Mouse (Mus musculus) forebrain, embryonic 16.5 days (tissue): Measurements from ENCODE around the gene Tuba1c. TPM values are rescaled to one million over a fixed set of nuclear protein-coding genes. Genes with fewer than 3 reads are reported as not detected.

ENCODE experiments used
- ATAC-seq: fragments of 200-750 bp; cut with Nextera tagmentation; 2 replicates; pipeline ENCODE4 v1.8.0; 2017; ENCODE audit warnings: mild to moderate bottlenecking, moderate library complexity
- H3K27ac ChIP-seq: fragments of 300-500 bp; sonication (generic); 2 replicates; pipeline ENCODE4 v1.5.1; 2014; ENCODE audit warnings: low read length, control low read depth
- H3K27me3 ChIP-seq: fragments of 300-500 bp; sonication (generic); replicated peaks from 2 replicates; pipeline ENCODE4 v1.6.1; 2014; ENCODE audit warnings: low read length; ENCODE audit not compliant: control insufficient read depth, insufficient read depth
- H3K36me3 ChIP-seq: fragments of 300-500 bp; sonication (generic); 2 replicates; pipeline ENCODE4 v1.6.1; 2014; ENCODE audit not compliant: control insufficient read depth, insufficient read depth
- H3K4me1 ChIP-seq: fragments of 300-500 bp; sonication (generic); replicated peaks from 2 replicates; pipeline ENCODE4 v1.6.1; 2014; ENCODE audit warnings: low read length; ENCODE audit not compliant: control insufficient read depth, insufficient read depth
- H3K4me2 ChIP-seq: fragments of 300-500 bp; sonication (generic); 2 replicates; pipeline ENCODE4 v1.6.1; 2014; ENCODE audit warnings: mild to moderate bottlenecking, low read length, control low read depth
- H3K4me3 ChIP-seq: fragments of 300-500 bp; sonication (generic); replicated peaks from 2 replicates; pipeline ENCODE4 v1.5.1; 2014; ENCODE audit warnings: mild to moderate bottlenecking, low read length, control low read depth
- H3K9ac ChIP-seq: fragments of 300-500 bp; sonication (generic); replicated peaks from 2 replicates; pipeline ENCODE4 v1.6.1; 2014; ENCODE audit warnings: low read depth, low read length, control low read depth
- H3K9me3 ChIP-seq: fragments of 300-500 bp; sonication (generic); 2 replicates; pipeline ENCODE4 v1.6.1; 2016; ENCODE audit warnings: low read length; ENCODE audit not compliant: control insufficient read depth
- WGBS: fragments of 180-500 bp; shearing (Covaris S2); extraction: QIAGEN DNeasy Blood & Tissue Kit; methylation state at CpG from one replicate; pipeline ENCODE4 v1.1.7; 2014; 5-methylcytosine and 5-hydroxymethylcytosine counted together
- polyA plus RNA-seq: library from polyadenylated mRNA; unstranded; fragments of >200 nt; fragmentation: Nextera tagmentation; extraction: Ambion mirVana; gene quantifications from 2 replicates; pipeline ENCODE4 v1.2.1, GENCODE M21; 2015

Tuba1c gene
- 42.1 and 48.9 TPM in 2 replicates for polyA plus RNA-seq

DNA sequence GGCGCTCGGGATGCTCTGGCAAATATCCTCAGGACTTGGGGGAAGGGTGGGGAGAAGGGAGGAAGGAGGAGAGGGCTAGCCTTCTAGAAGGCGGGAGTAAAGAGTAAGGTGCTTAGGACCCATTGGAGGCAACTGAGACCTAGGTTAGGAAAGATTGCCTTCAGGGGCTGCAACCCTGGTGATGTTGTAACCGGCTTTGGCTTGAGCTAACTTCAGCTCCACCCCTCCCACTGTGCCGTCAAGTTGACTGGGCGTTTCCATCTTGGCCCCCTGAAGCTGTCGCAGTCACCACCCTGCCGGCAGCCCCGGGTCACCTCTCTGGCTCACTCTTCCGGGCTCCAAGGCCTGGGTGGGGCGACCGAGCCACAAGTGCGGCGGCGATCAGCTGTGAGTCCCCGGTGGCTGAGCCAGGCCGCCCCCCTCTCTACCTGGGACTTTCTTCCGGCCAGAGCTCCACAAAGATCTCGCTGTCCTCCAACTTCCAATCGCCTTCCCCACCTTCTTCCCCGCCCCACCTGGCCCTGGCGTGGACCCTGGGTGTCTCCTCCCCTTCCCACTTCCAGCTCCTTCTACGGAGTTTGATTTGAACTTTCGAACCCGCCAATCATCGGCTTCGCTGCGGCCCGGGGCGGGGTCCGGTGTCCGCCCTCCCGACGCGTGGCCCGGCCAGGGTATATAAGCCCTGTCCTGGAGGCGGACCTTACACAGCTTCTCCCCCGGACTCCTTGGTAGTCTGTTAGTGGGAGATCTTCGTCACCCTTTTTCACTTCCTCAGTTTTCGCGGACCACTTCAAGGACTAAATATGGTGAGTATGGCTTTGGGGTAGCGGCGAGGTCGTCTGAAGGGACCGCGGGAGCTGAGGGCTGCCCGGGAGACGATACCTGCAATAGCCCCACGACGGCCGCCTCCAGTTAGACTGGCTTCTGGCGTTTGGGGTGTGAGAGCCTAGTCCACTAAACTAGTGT lies at the start of gene Tuba1c:
Gene Tuba1c, plus strand, starts transcription at position 273 of the 966 bp plus-strand sequence.
- Histone ChIP-seq H3K4me2 (peak within 1 kb of the TSS; percentile 70), H3K36me3 (no peaks in the 10 kb centered on the region), H3K4me3 (peak within 1 kb of the TSS; percentile 44), H3K27ac (no peak within 1 kb of the TSS), H3K9ac (peak within 1 kb of the TSS; percentile 52), H3K9me3 (no peaks in the 10 kb centered on the region), H3K27me3 (no peaks in the 10 kb centered on the region; the same call in 1 of the 2 replicates), H3K4me1 (peaks cover 21% of the 10 kb centered on the region)
- peak; percentile 73 for ATAC-seq
- 1% methylated on average over 52 of the region's 52 CpGs for WGBS

DNA sequence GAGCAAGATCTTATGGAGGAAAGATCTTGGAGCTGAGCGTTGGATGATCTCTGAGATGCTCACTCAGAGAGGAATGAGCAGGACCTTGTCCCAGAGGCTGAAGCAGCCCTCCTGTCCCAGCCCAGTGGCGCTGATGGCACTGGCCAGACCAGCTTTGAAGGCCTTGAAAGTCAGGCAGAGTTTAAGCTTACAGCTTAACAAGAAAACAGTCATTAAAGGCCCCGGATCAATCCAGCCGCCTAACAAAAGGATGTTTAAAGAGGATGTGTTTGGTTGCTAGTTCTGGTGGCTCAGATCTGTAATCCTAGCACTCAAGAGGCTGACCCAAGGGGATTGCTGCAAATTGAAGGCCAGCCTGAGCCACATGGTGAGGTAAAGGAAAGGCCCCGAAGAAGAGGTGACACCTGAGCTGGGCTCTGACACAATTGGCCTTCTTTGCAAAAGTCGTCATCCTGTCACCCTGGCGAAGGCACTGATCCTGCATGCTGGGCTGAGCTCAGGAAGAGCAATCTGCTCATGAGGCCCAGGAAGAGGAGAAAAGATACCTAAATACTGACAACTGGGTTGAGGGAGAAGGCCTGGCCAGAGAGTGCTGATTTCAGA lies 49.6 kb upstream of the Tuba1c start:
- no peak for ATAC-seq
- Histone ChIP-seq H3K36me3 (no peaks in the 10 kb centered on the region), H3K4me1 (peaks cover 36% of the 10 kb centered on the region), H3K9me3 (no peaks in the 10 kb centered on the region), H3K4me2 (no peak overlapping the region), H3K9ac (no peak overlapping the region), H3K27ac (no peak overlapping the region), H3K4me3 (no peak overlapping the region), H3K27me3 (no peaks in the 10 kb centered on the region)
- 34% methylated on average over 7 of the region's 7 CpGs for WGBS

DNA sequence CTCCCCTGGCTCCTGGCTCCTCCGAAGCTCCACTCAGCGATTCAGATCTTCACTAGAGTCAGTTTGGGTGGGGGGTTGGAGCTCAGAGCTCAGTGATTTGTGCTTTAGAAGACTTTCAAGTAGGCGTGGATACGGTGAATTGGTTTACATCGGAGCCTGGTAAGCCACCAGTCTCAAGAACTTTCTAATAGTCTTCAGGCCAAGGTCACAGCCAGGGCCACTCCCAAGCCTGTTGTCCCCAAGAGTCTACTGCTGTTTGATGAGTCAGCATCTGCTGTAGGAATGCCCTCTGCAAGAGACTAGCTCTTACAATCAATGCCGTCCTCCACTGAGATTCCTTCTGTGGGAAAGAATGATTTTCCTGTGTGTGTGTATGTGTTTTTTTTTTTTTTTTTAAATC lies 47.6 kb upstream of the Tuba1c start:
- Histone ChIP-seq H3K9me3 (no peaks in the 10 kb centered on the region), H3K4me2 (no peak overlapping the region)

DNA sequence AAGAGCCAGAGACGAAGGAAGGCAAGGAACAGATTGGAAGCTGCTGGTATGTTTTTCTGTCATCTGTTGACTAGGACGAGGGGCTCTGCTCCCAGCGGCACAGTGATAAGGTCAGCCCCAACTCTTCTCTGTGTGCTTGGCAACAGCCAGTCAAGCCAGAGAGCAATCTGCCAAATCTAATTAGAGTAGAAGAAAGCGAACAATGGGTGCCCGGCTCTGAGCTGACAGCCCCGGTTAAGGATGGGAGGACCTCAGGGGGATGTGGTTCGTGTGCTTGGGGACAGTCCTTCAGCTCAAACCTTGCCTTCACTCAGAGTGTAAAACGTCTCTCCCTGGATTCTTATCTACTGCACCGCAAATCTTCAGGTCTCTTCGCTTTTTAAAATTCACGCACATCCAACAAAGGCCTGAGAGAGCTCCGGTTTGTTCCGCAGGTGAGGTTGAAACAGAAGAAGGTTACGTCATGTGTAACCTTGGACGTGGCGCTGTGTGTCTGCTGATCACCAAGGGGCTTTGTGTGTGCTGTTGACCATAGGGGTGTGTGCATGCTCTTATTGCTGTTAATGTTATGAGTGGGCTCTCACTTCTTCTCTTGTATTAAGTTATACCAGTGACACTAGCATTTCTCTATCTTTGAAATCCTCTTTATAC lies 46.1 kb upstream of the Tuba1c start:
- ATAC-seq, result peak; percentile 52
- Histone ChIP-seq H3K27me3 (no peaks in the 10 kb centered on the region), H3K36me3 (no peaks in the 10 kb centered on the region), H3K4me2 (peak overlapping the region; percentile 62), H3K4me3 (peak overlapping the region; percentile 48), H3K4me1 (peaks cover 40% of the 10 kb centered on the region), H3K27ac (peak overlapping the region; percentile 97), H3K9ac (peak overlapping the region; percentile 68), H3K9me3 (no peaks in the 10 kb centered on the region)
- WGBS, result 16% methylated on average over 16 of the region's 16 CpGs

More for the DNA sequence above, 47.6 kb upstream of the Tuba1c start:
- Histone ChIP-seq H3K36me3 (no peaks in the 10 kb centered on the region), H3K4me1 (peaks cover 40% of the 10 kb centered on the region), H3K27me3 (no peaks in the 10 kb centered on the region), H3K4me3 (no peak overlapping the region), H3K27ac (no peak overlapping the region; the same call in none of the 2 replicates), H3K9ac (no peak overlapping the region)
- WGBS, result 83% methylated on average over 6 of the region's 6 CpGs
- ATAC-seq, result no peak

DNA sequence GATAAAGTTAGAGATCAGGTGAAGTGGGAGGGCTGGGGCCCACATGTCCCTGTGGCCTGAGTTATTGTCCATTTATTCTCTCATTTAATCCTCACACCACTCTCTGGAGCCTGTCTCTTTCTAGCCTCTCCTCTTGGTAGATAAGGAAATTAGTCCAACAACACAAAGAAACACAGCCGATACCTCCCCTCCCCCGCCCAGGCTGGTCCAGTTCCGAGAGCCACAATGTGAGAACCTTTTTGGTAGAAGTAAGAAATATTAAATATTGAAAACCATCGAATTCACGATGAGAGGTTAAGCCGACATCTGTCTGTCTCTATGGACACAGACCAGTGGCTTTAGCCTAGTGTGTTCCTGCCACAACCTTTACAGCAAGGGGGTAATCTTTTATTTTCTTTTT lies 45.0 kb upstream of the Tuba1c start:
- 28% methylated on average over 6 of the region's 6 CpGs for WGBS
- H3K4me2 ChIP-seq, result peak overlapping the region; percentile 62

DNA sequence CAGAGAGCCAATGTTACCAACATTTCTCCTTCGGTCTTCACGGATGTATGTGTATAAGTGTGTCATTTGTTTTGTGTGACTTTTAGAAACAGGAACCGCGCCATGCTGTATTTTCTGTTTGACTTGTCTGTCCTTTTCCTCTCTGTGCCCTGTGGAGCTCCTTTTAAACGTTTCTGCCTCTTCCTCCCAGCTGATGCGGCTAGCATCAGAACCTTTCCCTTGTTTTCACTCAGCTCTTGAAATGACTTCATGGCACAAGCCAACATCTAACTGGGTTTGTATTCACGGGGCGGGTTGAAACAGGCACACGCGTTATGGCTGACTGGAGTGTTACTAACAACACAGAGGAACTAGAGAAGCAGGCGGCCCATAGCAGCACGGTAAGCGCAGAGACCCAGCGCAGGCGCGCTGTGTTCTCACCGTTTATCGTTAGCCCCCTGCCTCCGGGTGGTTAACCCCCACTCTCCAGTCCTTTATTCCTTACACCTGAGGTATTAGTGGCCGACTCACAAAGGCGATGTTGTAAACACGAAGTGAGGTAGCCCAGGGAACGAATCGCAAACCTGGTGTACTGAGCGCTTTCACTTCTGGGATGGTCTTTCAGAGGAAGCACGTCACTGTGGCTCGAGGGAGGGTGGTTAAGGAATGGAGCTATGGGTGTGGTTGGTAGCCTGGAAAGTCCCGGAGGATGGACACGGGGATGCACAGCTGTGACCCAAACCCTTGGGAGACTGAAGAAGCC lies 44.3 kb upstream of the Tuba1c start:
- Histone ChIP-seq H3K27me3 (no peaks in the 10 kb centered on the region), H3K27ac (peak overlapping the region; percentile 94), H3K4me3 (peak overlapping the region; percentile 48), H3K36me3 (no peaks in the 10 kb centered on the region), H3K9ac (peak overlapping the region; percentile 61), H3K9me3 (no peaks in the 10 kb centered on the region), H3K4me1 (peaks cover 54% of the 10 kb centered on the region), H3K4me2 (peak overlapping the region; percentile 62)
- 2% methylated on average over 29 of the region's 29 CpGs for WGBS
- ATAC-seq, result peak; percentile 74

More for the DNA sequence above, 45.0 kb upstream of the Tuba1c start:
- Histone ChIP-seq H3K4me3 (peak overlapping the region; percentile 48), H3K4me1 (peaks cover 47% of the 10 kb centered on the region), H3K9me3 (no peaks in the 10 kb centered on the region), H3K36me3 (no peaks in the 10 kb centered on the region), H3K27me3 (no peaks in the 10 kb centered on the region), H3K9ac (peak overlapping the region; percentile 61), H3K27ac (peak overlapping the region; percentile 94)
- no peak for ATAC-seq

DNA sequence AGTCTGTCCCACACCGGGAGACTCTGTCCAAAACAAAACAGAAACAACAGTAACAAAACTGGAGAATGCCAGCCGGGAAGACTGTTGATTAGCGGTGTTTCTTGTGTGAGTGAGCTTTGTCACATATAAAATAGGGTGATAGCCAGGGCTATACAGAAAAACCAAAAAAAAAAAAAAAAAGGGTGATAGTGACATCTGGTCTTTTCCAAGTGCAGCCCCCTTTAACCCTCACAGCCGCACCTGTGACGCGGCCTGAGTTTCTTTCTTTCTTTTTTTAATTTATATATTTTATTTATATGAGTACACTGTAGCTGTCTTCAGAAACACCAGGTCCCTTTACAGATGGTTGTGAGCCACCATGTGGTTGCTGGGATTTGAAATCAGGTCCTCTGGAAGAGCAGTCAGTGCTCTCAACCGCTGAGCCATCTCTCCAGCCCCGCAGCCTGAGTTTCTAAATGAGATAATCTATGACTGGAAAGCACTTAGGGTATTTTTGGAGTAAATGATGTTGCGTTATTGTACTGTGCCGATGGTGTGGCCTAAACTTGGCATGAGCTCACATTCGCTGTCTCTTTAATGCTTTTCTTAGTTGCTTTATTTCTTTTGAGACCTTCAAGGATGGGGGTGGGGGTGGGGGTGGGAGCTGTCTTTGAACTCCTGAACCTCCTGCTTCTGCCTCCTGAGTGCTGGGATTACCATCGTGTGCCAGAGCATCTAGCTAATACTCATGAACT lies 43.5 kb upstream of the Tuba1c start:
- no peaks in the 10 kb centered on the region for H3K27me3 ChIP-seq
- ATAC-seq, result no peak; the same call in 1 of the 2 replicates
- H3K4me1 ChIP-seq, result peaks cover 61% of the 10 kb centered on the region
- H3K27ac ChIP-seq, result peak overlapping the region; percentile 94
- H3K9me3 ChIP-seq, result no peaks in the 10 kb centered on the region
- peak overlapping the region; percentile 61 for H3K9ac ChIP-seq
- peak overlapping the region; percentile 62 for H3K4me2 ChIP-seq
- no peaks in the 10 kb centered on the region for H3K36me3 ChIP-seq
- WGBS, result 14% methylated on average over 12 of the region's 12 CpGs
- H3K4me3 ChIP-seq, result peak overlapping the region; percentile 48

DNA sequence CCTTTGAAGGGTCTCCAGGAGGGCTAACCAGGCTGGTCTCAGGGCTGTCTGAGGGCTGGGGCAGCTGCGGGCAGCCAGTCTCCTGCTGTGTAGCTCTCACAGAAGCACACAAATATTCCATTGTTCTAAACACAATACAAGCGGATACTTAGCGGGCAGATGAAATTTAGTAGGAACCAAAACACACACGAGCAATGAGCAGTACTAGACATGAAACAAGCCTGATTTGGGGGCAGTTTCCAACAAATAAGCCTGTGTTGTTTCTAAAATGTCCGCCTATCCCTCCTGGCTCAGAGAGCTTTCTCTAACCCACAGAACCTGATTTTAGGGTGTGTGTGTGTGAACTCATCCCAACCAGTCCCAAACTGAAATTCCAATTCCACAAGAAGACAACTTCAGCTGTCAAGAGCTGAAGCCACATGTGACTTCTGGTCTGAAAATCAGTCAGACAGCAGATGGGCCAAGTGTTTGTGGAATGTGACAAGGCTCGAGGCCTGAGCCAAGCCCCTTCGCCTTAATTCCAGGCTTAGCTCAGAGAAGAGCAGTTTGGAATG lies 42.5 kb upstream of the Tuba1c start:
- H3K36me3 ChIP-seq, result no peaks in the 10 kb centered on the region
- peak overlapping the region; percentile 94 for H3K27ac ChIP-seq
- H3K4me3 ChIP-seq, result peak overlapping the region; percentile 48
- H3K27me3 ChIP-seq, result no peaks in the 10 kb centered on the region
- under 1% methylated on average over 7 of the region's 7 CpGs for WGBS
- peak overlapping the region; percentile 52 for H3K9ac ChIP-seq
- H3K4me2 ChIP-seq, result peak overlapping the region; percentile 62
- peaks cover 72% of the 10 kb centered on the region for H3K4me1 ChIP-seq
- H3K9me3 ChIP-seq, result no peaks in the 10 kb centered on the region
- ATAC-seq, result no peak
